Mouse (Mus musculus) E14TG2a.4 (cell line): ENCODE data around the gene Grm1.

Experiments used
- CTCF ChIP-seq: conservative IDR thresholded peaks from 2 replicates; pipeline ENCODE4 v1.5.1; 2014; ENCODE audit warnings: low read length
- NANOG ChIP-seq: IDR thresholded peaks from 2 replicates; pipeline ENCODE4 v1.6.1; 2014; ENCODE audit warnings: borderline replicate concordance, low read length, mixed read lengths
- POU5F1 ChIP-seq: IDR thresholded peaks from 2 replicates; pipeline ENCODE4 v1.6.1; 2014; ENCODE audit warnings: low read length, borderline replicate concordance

- TF ChIP-seq CTCF (no peak), NANOG (no peak), POU5F1 (no peak)
Measured at GRCm38 (mm10) chr10:10913621-10914020, 168.5 kb downstream of the Grm1 start.
